Mouse (Mus musculus): ENCODE measurements around the gene Dhrs3.
A peak's percentile ranks its signal among the peaks of the same experiment; 100 is the strongest.

Dhrs3 gene

GRCm38 (mm10) chr4:144892133-144892936, at the start of gene Dhrs3:
Gene Dhrs3, plus strand, starts transcription at chr4:144892827.
- DNase-seq (ENCODE audit: low spot score), result peak; percentile 69

- no peak for DNase-seq (ENCODE audit: low spot score)
Measured at GRCm38 (mm10) chr4:144861756-144862505, 30.7 kb upstream of the Dhrs3 start.

GRCm38 (mm10) chr4:144867926-144868325, 24.7 kb upstream of the Dhrs3 start:
- DNase-seq (ENCODE audit: low spot score), result no peak

GRCm38 (mm10) chr4:144868584-144868983, 24.0 kb upstream of the Dhrs3 start:
- DNase-seq (ENCODE audit: low spot score), result no peak

GRCm38 (mm10) chr4:144872905-144873304, 19.7 kb upstream of the Dhrs3 start:
- DNase-seq (ENCODE audit: low spot score), result no peak

GRCm38 (mm10) chr4:144875576-144876093, 17.0 kb upstream of the Dhrs3 start:
- DNase-seq (ENCODE audit: low spot score), result no peak

GRCm38 (mm10) chr4:144879549-144879948, 13.1 kb upstream of the Dhrs3 start:
- DNase-seq (ENCODE audit: low spot score), result no peak

- DNase-seq (ENCODE audit: low spot score), result no peak
Measured at GRCm38 (mm10) chr4:144881376-144881775, 11.3 kb upstream of the Dhrs3 start.

- DNase-seq (ENCODE audit: low spot score), result no peak
Measured at GRCm38 (mm10) chr4:144882881-144883331, 9.7 kb upstream of the Dhrs3 start.

- DNase-seq (ENCODE audit: low spot score), result no peak
Measured at GRCm38 (mm10) chr4:144886460-144886859, 6.2 kb upstream of the Dhrs3 start.

- no peak for DNase-seq (ENCODE audit: low spot score)
Measured at GRCm38 (mm10) chr4:144888750-144889149, 3.9 kb upstream of the Dhrs3 start.

GRCm38 (mm10) chr4:144889505-144890301, 2.9 kb upstream of the Dhrs3 start:
- DNase-seq (ENCODE audit: low spot score), result no peak

GRCm38 (mm10) chr4:144890690-144891120, 1.9 kb upstream of the Dhrs3 start:
- DNase-seq (ENCODE audit: low spot score), result peak; percentile 59

GRCm38 (mm10) chr4:144891121-144891711, 1.4 kb upstream of the Dhrs3 start:
- DNase-seq (ENCODE audit: low spot score), result no peak

GRCm38 (mm10) chr4:144891743-144892132, 889 bp upstream of the Dhrs3 start:
- no peak for DNase-seq (ENCODE audit: low spot score)

GRCm38 (mm10) chr4:144892937-144893272, 278 bp downstream of the Dhrs3 start:
- no peak for DNase-seq (ENCODE audit: low spot score)

GRCm38 (mm10) chr4:144893561-144894486, 1.2 kb downstream of the Dhrs3 start:
- peak; percentile 33 for DNase-seq (ENCODE audit: low spot score)

- DNase-seq (ENCODE audit: low spot score), result no peak
Measured at GRCm38 (mm10) chr4:144894487-144895210, 2.0 kb downstream of the Dhrs3 start.

- DNase-seq (ENCODE audit: low spot score), result no peak
Measured at GRCm38 (mm10) chr4:144895211-144895590, 2.6 kb downstream of the Dhrs3 start.

GRCm38 (mm10) chr4:144896321-144896720, 3.7 kb downstream of the Dhrs3 start:
- DNase-seq (ENCODE audit: low spot score), result peak; percentile 42
